In the genomic region with DNA sequence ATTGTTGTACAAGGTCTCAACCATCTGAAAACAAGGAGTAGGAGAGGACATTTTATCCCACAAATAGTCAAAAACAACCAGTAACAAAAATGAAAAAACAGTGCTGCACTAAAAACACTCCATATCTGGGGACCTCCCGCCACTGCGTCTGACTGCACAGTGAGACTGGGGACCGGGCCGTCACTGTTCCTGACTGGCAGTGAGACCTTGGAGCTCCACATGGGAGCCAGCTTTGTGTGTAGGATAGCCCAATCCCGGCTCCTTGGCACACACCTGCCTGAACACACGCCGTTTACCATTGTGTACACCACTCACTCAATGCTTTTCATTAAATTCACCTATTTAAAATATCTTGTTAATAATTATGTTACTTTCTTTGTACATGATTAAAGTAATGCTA, we compare ENCODE assay signal across 20 mouse cellular contexts. TPM values are rescaled to one million over a fixed set of nuclear protein-coding genes. Genes with fewer than 3 reads are reported as not detected.
A peak's percentile ranks its signal among the peaks of the same experiment; 100 is the strongest.
DNase-seq lines count a peak whose midpoint lies in the region; ATAC-seq and TF ChIP-seq lines count a peak whose summit lies in the region.
"Had no signal": no experiment of that assay in that cellular context is flagged by ENCODE, and none has a peak within 500 bp of the region (broad histone marks: within the 10 kb centered on the region; RNA-seq: fewer than 3 reads in every experiment).

No protein-coding gene starts in this region.

- H3K36me3 ChIP-seq in kidney, embryonic 16.5 days (ENCODE audit: insufficient read depth, low read length): peaks cover 33% of the 10 kb centered on the region
- peaks cover 35% of the 10 kb centered on the region; the same call in 1 of the 2 replicates for H3K36me3 ChIP-seq in kidney, embryonic 14.5 days (ENCODE audit: control insufficient read depth, insufficient read depth, low read length)

- ATAC-seq in kidney, embryonic 16.5 days (ENCODE audit: low FRiP score, low TSS enrichment): 0 out of 2 replicates have a peak, but pooled peaks have one; percentile 39
- no peak for ATAC-seq in kidney, embryonic 14.5 days (ENCODE audit: low FRiP score, low TSS enrichment)
- ATAC-seq: CD4-positive, CD25-positive, alpha-beta regulatory T cell, adult 4 months; forebrain, embryonic 13.5 days; forebrain, embryonic 15.5 days; forebrain, postnatal 0 days; Patski had no signal

- no peak for TF ChIP-seq CTCF in cerebellum, adult 2 months (IDR thresholded peaks at IDR 0.05; ENCODE audit: borderline replicate concordance, insufficient read depth, low read depth, low read length)

- no peaks in the 10 kb centered on the region for H3K27me3 ChIP-seq in cerebellum, adult 2 months (ENCODE audit: control insufficient read depth, insufficient read depth, low read length)
- H3K27me3 ChIP-seq in kidney, embryonic 16.5 days (ENCODE audit: insufficient read depth, low read length): no peaks in the 10 kb centered on the region
- H3K27me3 ChIP-seq in kidney, embryonic 14.5 days (ENCODE audit: control insufficient read depth, insufficient read depth, low read length): no peaks in the 10 kb centered on the region
- H3K27me3 ChIP-seq: CH12.LX; embryonic facial prominence, embryonic 12.5 days; forebrain, embryonic 13.5 days; forebrain, embryonic 15.5 days; Patski had no signal

- 33% methylated on average over 7 of the region's 7 CpGs for WGBS in cerebellum, adult 2 months
- 90% methylated on average over 7 of the region's 7 CpGs for WGBS in kidney, embryonic 16.5 days
- 89% methylated on average over 7 of the region's 7 CpGs for WGBS in kidney, embryonic 14.5 days

- no peaks in the 10 kb centered on the region for H3K9me3 ChIP-seq in kidney, embryonic 16.5 days (ENCODE audit: low read length)
- no peaks in the 10 kb centered on the region for H3K9me3 ChIP-seq in kidney, embryonic 14.5 days (ENCODE audit: control insufficient read depth, low read length)
- H3K9me3 ChIP-seq: embryonic facial prominence, embryonic 10.5 days; embryonic facial prominence, embryonic 12.5 days; forebrain, embryonic 13.5 days; forebrain, embryonic 15.5 days; G1E had no signal

- H3K9ac ChIP-seq in kidney, embryonic 16.5 days (replicated peaks; ENCODE audit: low read length): no peak overlapping the region
- no peak overlapping the region for H3K9ac ChIP-seq in kidney, embryonic 14.5 days (ENCODE audit: low read depth, low read length)
- H3K9ac ChIP-seq: embryonic facial prominence, embryonic 12.5 days; forebrain, embryonic 13.5 days; forebrain, embryonic 15.5 days; forebrain, postnatal 0 days had no signal

- H3K4me3 ChIP-seq in cerebellum, adult 2 months (replicated peaks; ENCODE audit: insufficient read depth, low read depth, low read length): no peak overlapping the region
- H3K4me3 ChIP-seq in kidney, embryonic 16.5 days (ENCODE audit: low read length): no peak overlapping the region
- H3K4me3 ChIP-seq in kidney, embryonic 14.5 days (ENCODE audit: low read length): no peak overlapping the region
- H3K4me3 ChIP-seq: embryonic facial prominence, embryonic 10.5 days; embryonic facial prominence, embryonic 12.5 days; forebrain, embryonic 13.5 days; forebrain, embryonic 15.5 days had no signal

- DNase-seq in cerebellum, adult 2 months: no peak
- DNase-seq in cerebellum, adult 9-10 months: no peak
- peak; percentile 36 to 45 for DNase-seq in cerebellum, postnatal 10 days
- no peak for DNase-seq in cerebellum, adult 18-20 months
- DNase-seq: adrenal gland, adult 2 months; adrenal gland, postnatal 10 days; adrenal gland, postnatal 25 days; B cell, adult 2 months; embryo, embryonic 11 days; forebrain, postnatal 0 days had no signal

- peaks cover 41% of the 10 kb centered on the region for H3K4me1 ChIP-seq in cerebellum, adult 2 months (ENCODE audit: control insufficient read depth, insufficient read depth, low read length)
- peaks cover 7% of the 10 kb centered on the region for H3K4me1 ChIP-seq in kidney, embryonic 16.5 days (ENCODE audit: insufficient read depth, low read length)
- peaks cover 3% of the 10 kb centered on the region; the same call in 1 of the 2 replicates for H3K4me1 ChIP-seq in kidney, embryonic 14.5 days (ENCODE audit: control insufficient read depth, insufficient read depth, low read length)

- H3K4me2 ChIP-seq in kidney, embryonic 16.5 days (replicated peaks; ENCODE audit: low read depth, low read length): no peak overlapping the region
- no peak overlapping the region for H3K4me2 ChIP-seq in kidney, embryonic 14.5 days (replicated peaks; ENCODE audit: low read depth, low read length)
- H3K4me2 ChIP-seq: embryonic facial prominence, embryonic 12.5 days; forebrain, embryonic 13.5 days; forebrain, embryonic 15.5 days had no signal

- H3K27ac ChIP-seq in cerebellum, adult 2 months (ENCODE audit: insufficient read depth, low read length): peak overlapping the region; percentile 6; the same call in 1 of the 2 replicates
- H3K27ac ChIP-seq in kidney, embryonic 16.5 days (ENCODE audit: low read length): no peak overlapping the region
- no peak overlapping the region for H3K27ac ChIP-seq in kidney, embryonic 14.5 days (ENCODE audit: low read depth, low read length)
- H3K27ac ChIP-seq: embryonic facial prominence, embryonic 10.5 days; embryonic facial prominence, embryonic 12.5 days; forebrain, embryonic 13.5 days; forebrain, embryonic 15.5 days had no signal

- TF ChIP-seq POLR2A in cerebellum, adult 2 months (IDR thresholded peaks at IDR 0.05; ENCODE audit: borderline replicate concordance, insufficient read depth, low read length): no peak

RNA-seq across cellular contexts. Expression of a gene that starts 7.3 kb away (rescaled TPM):
- 61.6 and 62.1 TPM in 2 replicates for polyA plus RNA-seq in cerebellum, adult 2 months (2012; rRNA removed)
- polyA plus RNA-seq in kidney, embryonic 16.5 days (2015; fragmentation: Nextera tagmentation; extraction: Ambion mirVana): 15.6 and 33.9 TPM in 2 replicates
- polyA plus RNA-seq in kidney, embryonic 14.5 days (2014; fragmentation: Nextera tagmentation; extraction: Ambion mirVana): 37.0 and 67.9 TPM in 2 replicates

RNA-seq across cellular contexts. Expression of a gene that starts 8.1 kb away (rescaled TPM):
- 96.5 and 107 TPM in 2 replicates for polyA plus RNA-seq in cerebellum, adult 2 months (2012; rRNA removed)
- polyA plus RNA-seq in kidney, embryonic 16.5 days (2015; fragmentation: Nextera tagmentation; extraction: Ambion mirVana): 45.7 and 50.1 TPM in 2 replicates
- polyA plus RNA-seq in kidney, embryonic 14.5 days (2014; fragmentation: Nextera tagmentation; extraction: Ambion mirVana): 32.8 and 41.7 TPM in 2 replicates

RNA-seq across cellular contexts. Expression of a gene that starts 56.1 kb away (rescaled TPM):
- 227 and 230 TPM in 2 replicates for polyA plus RNA-seq in cerebellum, adult 2 months (2012; rRNA removed)
- polyA plus RNA-seq in kidney, embryonic 16.5 days (2015; fragmentation: Nextera tagmentation; extraction: Ambion mirVana): 105 and 111 TPM in 2 replicates
- polyA plus RNA-seq in kidney, embryonic 14.5 days (2014; fragmentation: Nextera tagmentation; extraction: Ambion mirVana): 128 and 143 TPM in 2 replicates

RNA-seq across cellular contexts. Expression of a gene that starts 59.6 kb away (rescaled TPM):
- 33.9 and 35.5 TPM in 2 replicates for polyA plus RNA-seq in cerebellum, adult 2 months (2012; rRNA removed)
- 15.5 and 16.1 TPM in 2 replicates for polyA plus RNA-seq in kidney, embryonic 16.5 days (2015; fragmentation: Nextera tagmentation; extraction: Ambion mirVana)
- polyA plus RNA-seq in kidney, embryonic 14.5 days (2014; fragmentation: Nextera tagmentation; extraction: Ambion mirVana): 10.0 and 18.5 TPM in 2 replicates

Comparison
In these comparisons a context has a peak if more than half of its experiments do, and no peak if none do; other contexts are left out.
1. DNase-seq: peak in cerebellum, postnatal 10 days (2 of 2); none in cerebellum, adult 2 months (0 of 2), cerebellum, adult 9-10 months (single experiment) and cerebellum, adult 18-20 months (0 of 2).